Mouse (Mus musculus) heart, postnatal 0 days (tissue): ENCODE measurements around the gene Nos3. TPM values are rescaled to one million over a fixed set of nuclear protein-coding genes. Genes with fewer than 3 reads are reported as not detected.

ENCODE experiments used
- ATAC-seq: fragments of 200-750 bp; cut with Nextera tagmentation; 2 replicates; pipeline ENCODE4 v1.8.0; 2017; ENCODE audit warnings: low read depth, moderate number of reproducible peaks, moderate library complexity; ENCODE audit not compliant: insufficient read depth
- DNase-seq: peaks from one replicate; pipeline ENCODE4 v3.0.0-alpha.2; 2016; ENCODE audit warnings: low spot score
- H3K27ac ChIP-seq: fragments of 300-500 bp; sonication (generic); 2 replicates; pipeline ENCODE4 v1.5.1; 2014; ENCODE audit warnings: low read depth, mild to moderate bottlenecking
- H3K27me3 ChIP-seq: fragments of 300-500 bp; sonication (generic); 2 replicates; pipeline ENCODE4 v1.6.1; 2014; ENCODE audit warnings: low read length, mixed read lengths; ENCODE audit not compliant: control insufficient read depth, insufficient read depth
- H3K36me3 ChIP-seq: fragments of 300-500 bp; sonication (generic); replicated peaks from 2 replicates; pipeline ENCODE4 v1.6.1; 2014; ENCODE audit warnings: low read length, mixed read lengths; ENCODE audit not compliant: control insufficient read depth, insufficient read depth
- H3K4me1 ChIP-seq: fragments of 300-500 bp; sonication (generic); 2 replicates; pipeline ENCODE4 v1.6.1; 2014; ENCODE audit warnings: antibody characterized with exemption; ENCODE audit not compliant: control insufficient read depth, insufficient read depth
- H3K4me2 ChIP-seq: fragments of 300-500 bp; sonication (generic); 2 replicates; pipeline ENCODE4 v1.6.1; 2014; ENCODE audit warnings: low read depth, mild to moderate bottlenecking, low read length, moderate library complexity
- H3K4me3 ChIP-seq: fragments of 300-500 bp; sonication (generic); 2 replicates; pipeline ENCODE4 v1.5.1; 2014; ENCODE audit warnings: low read depth, low read length
- H3K9ac ChIP-seq: fragments of 300-500 bp; sonication (generic); replicated peaks from 2 replicates; pipeline ENCODE4 v1.6.1; 2014; ENCODE audit warnings: low read depth, low read length, mixed read lengths
- H3K9me3 ChIP-seq: fragments of 300-500 bp; sonication (generic); replicated peaks from 2 replicates; pipeline ENCODE4 v1.6.1; 2016; ENCODE audit warnings: low read length; ENCODE audit not compliant: control insufficient read depth
- CTCF ChIP-seq: IDR thresholded peaks from 2 replicates; pipeline ENCODE4 v1.5.1; 2016; ENCODE audit warnings: antibody characterized with exemption, control low read depth, low read depth
- EP300 ChIP-seq: IDR thresholded peaks from 2 replicates; pipeline ENCODE4 v1.6.1; 2016; ENCODE audit warnings: antibody characterized with exemption, low read depth
- WGBS: fragments of 180-500 bp; shearing (Covaris S2); extraction: QIAGEN DNeasy Blood & Tissue Kit; methylation state at CpG from one replicate; pipeline ENCODE4 v1.1.7; 2014; 5-methylcytosine and 5-hydroxymethylcytosine counted together
- polyA plus RNA-seq: library from polyadenylated mRNA; unstranded; fragments of >200 nt; fragmentation: Nextera tagmentation; extraction: Ambion mirVana; gene quantifications from 2 replicates; pipeline ENCODE4 v1.2.1, GENCODE M21; 2015
- total RNA-seq: library from RNA; depleted of rRNA; stranded (reverse); fragments of >200 nt; gene quantifications from 2 replicates; pipeline ENCODE4 v1.2.3, GENCODE M21; 2014; ENCODE audit warnings: low replicate concordance

Nos3 gene
- total and polyA plus RNA-seq, 2 experiments from 2014 or later = 25.6 to 50.9 TPM

GRCm38 (mm10) chr5:24374666-24375328 is 10.2 kb downstream of the Nos3 start:
- no peak for TF ChIP-seq CTCF
- TF ChIP-seq EP300 = no peak
- ATAC-seq (no peak), DNase-seq (no peak)
- 37% methylated on average over 7 of the region's 7 CpGs for WGBS
- no peak overlapping the region for H3K4me3 ChIP-seq
- no peak overlapping the region for H3K4me2 ChIP-seq
- 0 out of 2 replicates have a peak, but pooled peaks cover 11% of the 10 kb centered on the region for H3K36me3 ChIP-seq
- no peaks in the 10 kb centered on the region for H3K27me3 ChIP-seq
- no peak overlapping the region for H3K27ac ChIP-seq
- no peaks in the 10 kb centered on the region for H3K9me3 ChIP-seq
- H3K9ac ChIP-seq = no peak overlapping the region
- H3K4me1 ChIP-seq = peaks cover 12% of the 10 kb centered on the region

GRCm38 (mm10) chr5:24378700-24379099 is 14.1 kb downstream of the Nos3 start:
- Histone ChIP-seq H3K9me3 (no peaks in the 10 kb centered on the region), H3K27ac (no peak overlapping the region), H3K4me3 (no peak overlapping the region), H3K9ac (no peak overlapping the region), H3K4me2 (no peak overlapping the region), H3K36me3 (peaks cover 9% of the 10 kb centered on the region; the same call in 1 of the 2 replicates), H3K4me1 (peaks cover 18% of the 10 kb centered on the region), H3K27me3 (no peaks in the 10 kb centered on the region)
- 79% methylated on average over 2 of the region's 2 CpGs for WGBS
- TF ChIP-seq EP300 (no peak), CTCF (no peak)
- DNase-seq (no peak), ATAC-seq (no peak)

- no peak overlapping the region for H3K27ac ChIP-seq
- TF ChIP-seq CTCF (no peak), EP300 (no peak)
Measured at GRCm38 (mm10) chr5:24379501-24379900, 14.9 kb downstream of the Nos3 start.

DNA sequence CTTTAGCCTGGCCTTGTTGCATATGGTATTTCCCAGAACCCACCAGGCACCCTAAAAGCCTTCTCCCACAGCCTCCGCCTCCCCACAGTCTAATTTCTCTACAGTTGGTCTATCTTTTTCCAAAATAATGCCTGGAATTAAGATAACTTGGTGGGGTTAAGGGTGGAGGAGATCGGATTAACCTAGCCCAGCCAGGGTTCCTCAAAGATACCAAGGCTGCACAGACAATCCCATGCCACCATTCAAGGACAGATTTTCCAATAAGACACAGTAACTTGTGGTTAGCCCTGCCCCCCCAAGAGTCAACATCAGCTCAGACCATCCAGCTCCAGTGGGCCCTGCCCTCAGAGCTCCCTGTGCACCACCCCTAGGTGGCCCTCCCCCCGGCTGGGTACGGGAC is 15.9 kb downstream of the Nos3 start:
- H3K36me3 ChIP-seq = peaks cover 9% of the 10 kb centered on the region; the same call in 1 of the 2 replicates
- WGBS = 85% methylated on average over 4 of the region's 4 CpGs
- no peaks in the 10 kb centered on the region for H3K9me3 ChIP-seq
- no peak overlapping the region for H3K9ac ChIP-seq
- no peak for DNase-seq
- no peak overlapping the region for H3K27ac ChIP-seq
- peaks cover 19% of the 10 kb centered on the region; the same call in 1 of the 2 replicates for H3K4me1 ChIP-seq
- H3K4me2 ChIP-seq = no peak overlapping the region
- H3K4me3 ChIP-seq = no peak overlapping the region
- ATAC-seq = no peak
- TF ChIP-seq CTCF = no peak
- TF ChIP-seq EP300 = no peak
- no peaks in the 10 kb centered on the region for H3K27me3 ChIP-seq

More at GRCm38 (mm10) chr5:24379501-24379900, 14.9 kb downstream of the Nos3 start:
- ATAC-seq (no peak), DNase-seq (no peak)
- H3K36me3 ChIP-seq = peaks cover 9% of the 10 kb centered on the region; the same call in 1 of the 2 replicates
- H3K4me2 ChIP-seq = no peak overlapping the region
- H3K4me1 ChIP-seq = peaks cover 18% of the 10 kb centered on the region
- no peak overlapping the region for H3K9ac ChIP-seq
- no peaks in the 10 kb centered on the region for H3K27me3 ChIP-seq
- H3K4me3 ChIP-seq = no peak overlapping the region
- H3K9me3 ChIP-seq = no peaks in the 10 kb centered on the region
- 61% methylated on average over 4 of the region's 4 CpGs for WGBS

- Histone ChIP-seq H3K9me3 (no peaks in the 10 kb centered on the region), H3K4me3 (no peak overlapping the region), H3K36me3 (peaks cover 9% of the 10 kb centered on the region; the same call in 1 of the 2 replicates), H3K4me1 (peaks cover 20% of the 10 kb centered on the region; the same call in 1 of the 2 replicates), H3K27me3 (0 out of 2 replicates have a peak, but pooled peaks cover 6% of the 10 kb centered on the region), H3K4me2 (no peak overlapping the region), H3K9ac (no peak overlapping the region), H3K27ac (no peak overlapping the region)
- DNase-seq (no peak), ATAC-seq (no peak)
- 76% methylated on average over 6 of the region's 6 CpGs for WGBS
- TF ChIP-seq CTCF (no peak), EP300 (no peak)
Measured at GRCm38 (mm10) chr5:24381486-24381885, 16.9 kb downstream of the Nos3 start.

GRCm38 (mm10) chr5:24381988-24382387 is 17.4 kb downstream of the Nos3 start:
- peaks cover 9% of the 10 kb centered on the region; the same call in 1 of the 2 replicates for H3K36me3 ChIP-seq
- 49% methylated on average over 2 of the region's 2 CpGs for WGBS
- no peak for ATAC-seq
- TF ChIP-seq CTCF = no peak
- TF ChIP-seq EP300 = no peak
- no peak overlapping the region for H3K4me3 ChIP-seq
- H3K9me3 ChIP-seq = no peaks in the 10 kb centered on the region
- H3K9ac ChIP-seq = no peak overlapping the region
- no peak for DNase-seq
- no peak overlapping the region for H3K4me2 ChIP-seq
- H3K27me3 ChIP-seq = 0 out of 2 replicates have a peak, but pooled peaks cover 6% of the 10 kb centered on the region
- peaks cover 25% of the 10 kb centered on the region; the same call in 1 of the 2 replicates for H3K4me1 ChIP-seq
- no peak overlapping the region for H3K27ac ChIP-seq
